Mouse (Mus musculus): ENCODE data around the gene Prss53. TPM values are rescaled to one million over a fixed set of nuclear protein-coding genes. Genes with fewer than 3 reads are reported as not detected.
A peak's percentile ranks its signal among the peaks of the same experiment; 100 is the strongest.
"Not testable (repeated sequence)": the region's sequence is repeated elsewhere in the genome, so short reads cannot be mapped to it uniquely, and the experiment has no call there.

Gene Prss53
- polyA plus RNA-seq, 1 experiment from 2014 or later = 2.4 TPM

DNA sequence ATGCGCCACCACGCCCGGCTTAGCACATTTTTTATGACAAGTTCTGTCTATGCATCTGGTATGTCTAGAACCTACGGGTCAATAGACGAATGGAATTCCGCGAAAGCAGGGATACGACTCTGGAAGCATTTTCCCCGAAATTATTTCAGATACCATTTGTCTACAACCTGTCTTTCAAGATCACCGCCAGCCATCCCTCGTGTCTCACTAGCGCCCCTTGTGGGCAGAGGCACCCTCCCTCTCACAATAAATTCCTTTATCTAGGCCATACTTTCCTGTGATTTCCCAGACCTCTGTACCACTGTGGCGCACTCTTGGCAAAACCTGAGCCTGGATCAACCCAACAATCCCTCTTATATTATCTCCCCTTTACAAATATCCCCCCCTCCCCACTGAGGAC is 5.6 kb upstream of the Prss53 start:
- Histone ChIP-seq H3K4me1 (replicated peaks; ENCODE audit: control insufficient read depth, insufficient read depth, low read length) (peaks cover 6% of the 10 kb centered on the region; the same call in 1 of the 2 replicates), H3K27me3 (replicated peaks; ENCODE audit: control insufficient read depth, insufficient read depth, low read length) (no peaks in the 10 kb centered on the region), H3K36me3 (ENCODE audit: control insufficient read depth, insufficient read depth) (peaks cover 18% of the 10 kb centered on the region; the same call in 1 of the 2 replicates), H3K4me2 (replicated peaks; ENCODE audit: low read depth) (no peak overlapping the region), H3K9ac (ENCODE audit: low read depth, low read length) (no peak overlapping the region), H3K9me3 (ENCODE audit: control insufficient read depth) (no peaks in the 10 kb centered on the region), H3K4me3 (ENCODE audit: low read depth, low read length) (no peak overlapping the region), H3K27ac (ENCODE audit: low read depth, low read length) (no peak overlapping the region)
- ATAC-seq = no peak
- WGBS = 60% methylated on average over 13 of the region's 13 CpGs
- TF ChIP-seq CTCF (IDR thresholded peaks at IDR 0.05; ENCODE audit: low read depth) = peak; percentile 84

DNA sequence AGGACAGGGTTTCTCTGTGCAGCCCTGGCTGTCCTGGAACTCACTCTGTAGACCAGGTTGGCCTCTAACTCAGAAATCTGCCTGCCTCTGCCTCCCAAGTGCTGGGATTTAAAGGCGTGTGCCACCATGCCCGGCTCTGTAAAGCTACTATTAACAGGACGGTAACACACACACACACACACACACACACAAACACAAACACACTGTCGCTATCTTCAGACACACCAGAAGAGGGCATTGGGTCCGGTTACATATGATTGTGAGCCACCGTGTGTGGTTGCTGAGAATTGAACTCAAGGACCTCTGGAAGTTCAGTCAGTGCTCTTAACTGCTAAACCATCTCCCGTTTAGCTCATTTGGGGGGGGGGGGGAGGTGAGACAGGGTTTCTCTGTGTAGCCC is 5.1 kb upstream of the Prss53 start:
- H3K9me3 ChIP-seq (ENCODE audit: control insufficient read depth); H3K4me1 ChIP-seq (replicated peaks; ENCODE audit: control insufficient read depth, insufficient read depth, low read length); H3K27me3 ChIP-seq (replicated peaks; ENCODE audit: control insufficient read depth, insufficient read depth, low read length); ATAC-seq; H3K9ac ChIP-seq (ENCODE audit: low read depth, low read length): not testable (repeated sequence)
- H3K4me2 ChIP-seq (replicated peaks; ENCODE audit: low read depth) = peak overlapping the region; percentile 87
- H3K4me3 ChIP-seq (ENCODE audit: low read depth, low read length) = peak overlapping the region; percentile 58
- H3K27ac ChIP-seq (ENCODE audit: low read depth, low read length) = 0 out of 2 replicates have a peak overlapping the region, but pooled peaks have one; percentile 5
- WGBS = 65% methylated on average over 7 of the region's 7 CpGs
- H3K36me3 ChIP-seq (ENCODE audit: control insufficient read depth, insufficient read depth) = peaks cover 20% of the 10 kb centered on the region; the same call in 1 of the 2 replicates

- 0% methylated on average over 26 of the region's 26 CpGs for WGBS
- peaks cover 6% of the 10 kb centered on the region; the same call in 1 of the 2 replicates for H3K4me1 ChIP-seq (replicated peaks; ENCODE audit: control insufficient read depth, insufficient read depth, low read length)
- H3K27me3 ChIP-seq (replicated peaks; ENCODE audit: control insufficient read depth, insufficient read depth, low read length) = no peaks in the 10 kb centered on the region
- peak within 1 kb of the TSS; percentile 51 for H3K9ac ChIP-seq (ENCODE audit: low read depth, low read length)
- peak; percentile 75 for TF ChIP-seq CTCF (IDR thresholded peaks at IDR 0.05; ENCODE audit: low read depth)
- peak within 1 kb of the TSS; percentile 79 for H3K27ac ChIP-seq (ENCODE audit: low read depth, low read length)
- H3K36me3 ChIP-seq (ENCODE audit: control insufficient read depth, insufficient read depth) = peaks cover 20% of the 10 kb centered on the region; the same call in 1 of the 2 replicates
- ATAC-seq = peak; percentile 88
- peak within 1 kb of the TSS; percentile 87 for H3K4me2 ChIP-seq (replicated peaks; ENCODE audit: low read depth)
- H3K4me3 ChIP-seq (ENCODE audit: low read depth, low read length) = peak within 1 kb of the TSS; percentile 58
- H3K9me3 ChIP-seq (ENCODE audit: control insufficient read depth) = no peaks in the 10 kb centered on the region
Measured at GRCm38 (mm10) chr7:127895442-127895841, 4.7 kb upstream of the Prss53 start, which contains the start of the genes Gm21974 and Vkorc1. Gm21974 (minus strand) TSS chr7:127895454. Vkorc1 (minus strand) TSS chr7:127895617.

GRCm38 (mm10) chr7:127894480-127894879 is 3.7 kb upstream of the Prss53 start:
- Histone ChIP-seq H3K4me3 (ENCODE audit: low read depth, low read length) (peak overlapping the region; percentile 58), H3K9me3 (ENCODE audit: control insufficient read depth) (no peaks in the 10 kb centered on the region), H3K9ac (ENCODE audit: low read depth, low read length) (peak overlapping the region; percentile 51; the same call in 1 of the 2 replicates), H3K27ac (ENCODE audit: low read depth, low read length) (peak overlapping the region; percentile 79), H3K27me3 (replicated peaks; ENCODE audit: control insufficient read depth, insufficient read depth, low read length) (no peaks in the 10 kb centered on the region), H3K4me1 (replicated peaks; ENCODE audit: control insufficient read depth, insufficient read depth, low read length) (peaks cover 6% of the 10 kb centered on the region; the same call in 1 of the 2 replicates), H3K4me2 (replicated peaks; ENCODE audit: low read depth) (peak overlapping the region; percentile 87), H3K36me3 (ENCODE audit: control insufficient read depth, insufficient read depth) (peaks cover 24% of the 10 kb centered on the region; the same call in 1 of the 2 replicates)
- ATAC-seq = peak; percentile 28
- WGBS = 44% methylated on average over 5 of the region's 5 CpGs
- peak; percentile 46 for TF ChIP-seq CTCF (IDR thresholded peaks at IDR 0.05; ENCODE audit: low read depth)

DNA sequence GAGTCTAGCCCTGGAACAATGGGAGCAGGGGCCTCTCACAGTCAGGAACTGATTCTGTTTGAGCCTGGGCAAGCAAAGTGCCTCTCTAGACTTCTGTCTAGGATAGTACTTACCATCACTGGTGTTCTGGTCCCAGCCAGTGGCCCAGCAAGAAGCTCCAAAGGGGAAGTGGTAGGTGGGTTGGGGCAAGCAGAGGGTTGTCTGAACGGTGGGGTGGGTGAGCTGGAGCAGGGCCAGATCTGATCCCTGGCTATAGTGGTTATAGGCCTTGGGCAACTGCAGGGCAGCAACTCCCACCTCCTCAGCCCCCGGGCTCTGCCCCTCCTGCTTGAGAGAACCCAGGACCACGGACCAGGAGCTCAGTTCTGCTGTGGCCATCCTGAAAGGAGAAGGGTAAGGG is 1.9 kb downstream of the Prss53 start:
- H3K27ac ChIP-seq (ENCODE audit: low read depth, low read length) = no peak overlapping the region
- 72% methylated on average over 3 of the region's 3 CpGs for WGBS
- H3K4me2 ChIP-seq (replicated peaks; ENCODE audit: low read depth) = no peak overlapping the region
- no peak overlapping the region for H3K9ac ChIP-seq (ENCODE audit: low read depth, low read length)
- H3K27me3 ChIP-seq (replicated peaks; ENCODE audit: control insufficient read depth, insufficient read depth, low read length) = no peaks in the 10 kb centered on the region
- ATAC-seq = no peak
- peaks cover 70% of the 10 kb centered on the region for H3K36me3 ChIP-seq (ENCODE audit: control insufficient read depth, insufficient read depth)
- no peak overlapping the region for H3K4me3 ChIP-seq (ENCODE audit: low read depth, low read length)
- no peak for TF ChIP-seq CTCF (IDR thresholded peaks at IDR 0.05; ENCODE audit: low read depth)
- no peaks in the 10 kb centered on the region for H3K9me3 ChIP-seq (ENCODE audit: control insufficient read depth)
- peaks cover 3% of the 10 kb centered on the region; the same call in 1 of the 2 replicates for H3K4me1 ChIP-seq (replicated peaks; ENCODE audit: control insufficient read depth, insufficient read depth, low read length)

- no peak overlapping the region for H3K27ac ChIP-seq (ENCODE audit: low read depth, low read length)
- no peak for ATAC-seq
- 78% methylated on average over 3 of the region's 3 CpGs for WGBS
Measured at GRCm38 (mm10) chr7:127887781-127888180, 3.0 kb downstream of the Prss53 start.

More at GRCm38 (mm10) chr7:127887781-127888180, 3.0 kb downstream of the Prss53 start:
- no peaks in the 10 kb centered on the region for H3K9me3 ChIP-seq (ENCODE audit: control insufficient read depth)
- no peak overlapping the region for H3K4me2 ChIP-seq (replicated peaks; ENCODE audit: low read depth)
- H3K36me3 ChIP-seq (ENCODE audit: control insufficient read depth, insufficient read depth) = peaks cover 75% of the 10 kb centered on the region
- H3K9ac ChIP-seq (ENCODE audit: low read depth, low read length) = no peak overlapping the region
- no peak overlapping the region for H3K4me3 ChIP-seq (ENCODE audit: low read depth, low read length)
- TF ChIP-seq CTCF (IDR thresholded peaks at IDR 0.05; ENCODE audit: low read depth) = no peak
- peaks cover 7% of the 10 kb centered on the region; the same call in 1 of the 2 replicates for H3K4me1 ChIP-seq (replicated peaks; ENCODE audit: control insufficient read depth, insufficient read depth, low read length)
- H3K27me3 ChIP-seq (replicated peaks; ENCODE audit: control insufficient read depth, insufficient read depth, low read length) = no peaks in the 10 kb centered on the region

All from intestine, postnatal 0 days (tissue).